Mouse (Mus musculus): ENCODE results near the gene Tdg. TPM values are rescaled to one million over a fixed set of nuclear protein-coding genes. Genes with fewer than 3 reads are reported as not detected.

Tdg gene
- polyA plus RNA-seq, 1 experiment from 2014 or later: 219 TPM

Other genes with a start within 250 kb of the Tdg start
- not detected in 2 replicates for gene Gm1553, start 137.2 kb upstream of the Tdg start, polyA plus RNA-seq (2015; fragmentation: Nextera tagmentation; extraction: Ambion mirVana)
- 30.5 and 35.9 TPM in 2 replicates for gene 1190007I07Rik, start 6.6 kb upstream of the Tdg start, polyA plus RNA-seq (2015; fragmentation: Nextera tagmentation; extraction: Ambion mirVana)
- 3.1 TPM in 2 replicates for gene Glt8d2, start 60.8 kb downstream of the Tdg start, polyA plus RNA-seq (2015; fragmentation: Nextera tagmentation; extraction: Ambion mirVana)
- 54.6 and 59.7 TPM in 2 replicates for gene Hcfc2, start 66.3 kb downstream of the Tdg start, polyA plus RNA-seq (2015; fragmentation: Nextera tagmentation; extraction: Ambion mirVana)
- 60.1 and 72.9 TPM in 2 replicates for gene Nfyb, start 134.3 kb downstream of the Tdg start, polyA plus RNA-seq (2015; fragmentation: Nextera tagmentation; extraction: Ambion mirVana)
- gene Txnrd1, start 204.1 kb downstream of the Tdg start, polyA plus RNA-seq (2015; fragmentation: Nextera tagmentation; extraction: Ambion mirVana): 157 and 179 TPM in 2 replicates
- 0.37 TPM in 2 replicates for gene Eid3, start 236.8 kb downstream of the Tdg start, polyA plus RNA-seq (2015; fragmentation: Nextera tagmentation; extraction: Ambion mirVana)